Mouse (Mus musculus): ENCODE measurements around the gene Sptan1. TPM values are rescaled to one million over a fixed set of nuclear protein-coding genes. Genes with fewer than 3 reads are reported as not detected.

The Sptan1 gene
- polyA plus RNA-seq, 2 experiments: 14.5 to 21.1 TPM

- no peaks in the 10 kb centered on the region for H3K27me3 ChIP-seq (ENCODE audit: control insufficient read depth, insufficient read depth, low read length)
- ATAC-seq (ENCODE audit: insufficient read depth) (no peak), DNase-seq (ENCODE audit: low read depth in 3 of 3, low spot score in 3 of 3) (no peak)
- no peaks in the 10 kb centered on the region; the same call in 1 of the 2 replicates for H3K36me3 ChIP-seq (replicated peaks; ENCODE audit: control insufficient read depth, insufficient read depth, low read depth)
- H3K4me3 ChIP-seq (ENCODE audit: insufficient read depth in 1 of 2, low read depth in 2 of 2, low read length in 2 of 2): no peak overlapping the region
- H3K4me1 ChIP-seq (replicated peaks; ENCODE audit: control insufficient read depth in 2 of 2, insufficient read depth in 2 of 2, low read length in 1 of 2): no peaks in the 10 kb centered on the region
- no peaks in the 10 kb centered on the region for H3K9me3 ChIP-seq (ENCODE audit: control insufficient read depth, low read length)
- no peak overlapping the region for H3K27ac ChIP-seq
- H3K4me2 ChIP-seq (ENCODE audit: low read depth): no peak overlapping the region
- WGBS (ENCODE audit: insufficient replicate concordance): 62% methylated on average over 1 of the region's 1 CpGs
- TF ChIP-seq CTCF (IDR thresholded peaks at IDR 0.05; ENCODE audit: low read depth) (no peak), EP300 (IDR thresholded peaks at IDR 0.05; ENCODE audit: low read depth) (no peak)
- H3K9ac ChIP-seq (replicated peaks): no peak overlapping the region
Observed at GRCm38 (mm10) chr2:29980661-29981060, 15.3 kb downstream of the Sptan1 start.

- Histone ChIP-seq H3K4me1 (replicated peaks; ENCODE audit: control insufficient read depth in 2 of 2, insufficient read depth in 2 of 2, low read length in 1 of 2) (no peaks in the 10 kb centered on the region), H3K9me3 (ENCODE audit: control insufficient read depth, low read length) (no peaks in the 10 kb centered on the region), H3K27ac (no peak overlapping the region), H3K27me3 (ENCODE audit: control insufficient read depth, insufficient read depth, low read length) (no peaks in the 10 kb centered on the region), H3K36me3 (replicated peaks; ENCODE audit: control insufficient read depth, insufficient read depth, low read depth) (no peaks in the 10 kb centered on the region), H3K9ac (replicated peaks) (no peak overlapping the region), H3K4me3 (ENCODE audit: insufficient read depth in 1 of 2, low read depth in 2 of 2, low read length in 2 of 2) (no peak overlapping the region), H3K4me2 (ENCODE audit: low read depth) (no peak overlapping the region)
- TF ChIP-seq EP300 (IDR thresholded peaks at IDR 0.05; ENCODE audit: low read depth) (no peak), CTCF (IDR thresholded peaks at IDR 0.05; ENCODE audit: low read depth) (no peak)
- WGBS (ENCODE audit: insufficient replicate concordance): 48% methylated on average over 2 of the region's 2 CpGs
- no peak for DNase-seq (ENCODE audit: low read depth in 3 of 3, low spot score in 3 of 3)
- no peak for ATAC-seq (ENCODE audit: insufficient read depth)
Observed at GRCm38 (mm10) chr2:29991962-29992361, 26.6 kb downstream of the Sptan1 start.

GRCm38 (mm10) chr2:30009101-30009500 is 43.7 kb downstream of the Sptan1 start:
- TF ChIP-seq CTCF (IDR thresholded peaks at IDR 0.05; ENCODE audit: low read depth) (no peak), EP300 (IDR thresholded peaks at IDR 0.05; ENCODE audit: low read depth) (no peak)
- WGBS (ENCODE audit: insufficient replicate concordance): 65% methylated on average over 1 of the region's 1 CpGs

GRCm38 (mm10) chr2:30010840-30011281 is 45.5 kb downstream of the Sptan1 start:
- 74% methylated on average over 8 of the region's 8 CpGs for WGBS (ENCODE audit: insufficient replicate concordance)
- ATAC-seq (ENCODE audit: insufficient read depth) (no peak), DNase-seq (ENCODE audit: low read depth in 3 of 3, low spot score in 3 of 3) (no peak)
- Histone ChIP-seq H3K4me3 (ENCODE audit: insufficient read depth in 1 of 2, low read depth in 2 of 2, low read length in 2 of 2) (no peak overlapping the region), H3K9me3 (ENCODE audit: control insufficient read depth, low read length) (no peaks in the 10 kb centered on the region), H3K9ac (replicated peaks) (no peak overlapping the region), H3K36me3 (replicated peaks; ENCODE audit: control insufficient read depth, insufficient read depth, low read depth) (peaks cover 3% of the 10 kb centered on the region; the same call in 1 of the 2 replicates), H3K27me3 (ENCODE audit: control insufficient read depth, insufficient read depth, low read length) (no peaks in the 10 kb centered on the region), H3K4me2 (ENCODE audit: low read depth) (no peak overlapping the region), H3K27ac (no peak overlapping the region), H3K4me1 (replicated peaks; ENCODE audit: control insufficient read depth in 2 of 2, insufficient read depth in 2 of 2, low read length in 1 of 2) (no peaks in the 10 kb centered on the region)
- TF ChIP-seq CTCF (IDR thresholded peaks at IDR 0.05; ENCODE audit: low read depth): no peak
- no peak for TF ChIP-seq EP300 (IDR thresholded peaks at IDR 0.05; ENCODE audit: low read depth)

More at GRCm38 (mm10) chr2:30009101-30009500, 43.7 kb downstream of the Sptan1 start:
- Histone ChIP-seq H3K4me3 (ENCODE audit: insufficient read depth in 1 of 2, low read depth in 2 of 2, low read length in 2 of 2) (no peak overlapping the region), H3K4me1 (replicated peaks; ENCODE audit: control insufficient read depth in 2 of 2, insufficient read depth in 2 of 2, low read length in 1 of 2) (no peaks in the 10 kb centered on the region), H3K27ac (no peak overlapping the region), H3K9ac (replicated peaks) (no peak overlapping the region), H3K4me2 (ENCODE audit: low read depth) (no peak overlapping the region), H3K9me3 (ENCODE audit: control insufficient read depth, low read length) (no peaks in the 10 kb centered on the region), H3K27me3 (ENCODE audit: control insufficient read depth, insufficient read depth, low read length) (no peaks in the 10 kb centered on the region), H3K36me3 (replicated peaks; ENCODE audit: control insufficient read depth, insufficient read depth, low read depth) (peaks cover 3% of the 10 kb centered on the region; the same call in 1 of the 2 replicates)
- ATAC-seq (ENCODE audit: insufficient read depth) (no peak), DNase-seq (ENCODE audit: low read depth in 3 of 3, low spot score in 3 of 3) (no peak)

GRCm38 (mm10) chr2:30014326-30014966 is 49.1 kb downstream of the Sptan1 start:
- TF ChIP-seq EP300 (IDR thresholded peaks at IDR 0.05; ENCODE audit: low read depth): no peak
- TF ChIP-seq CTCF (IDR thresholded peaks at IDR 0.05; ENCODE audit: low read depth): no peak
- no peaks in the 10 kb centered on the region for H3K4me1 ChIP-seq (replicated peaks; ENCODE audit: control insufficient read depth in 2 of 2, insufficient read depth in 2 of 2, low read length in 1 of 2)
- H3K36me3 ChIP-seq (replicated peaks; ENCODE audit: control insufficient read depth, insufficient read depth, low read depth): peaks cover 6% of the 10 kb centered on the region; the same call in 1 of the 2 replicates
- no peak overlapping the region for H3K4me3 ChIP-seq (ENCODE audit: insufficient read depth in 1 of 2, low read depth in 2 of 2, low read length in 2 of 2)
- H3K9ac ChIP-seq (replicated peaks): no peak overlapping the region
- 76% methylated on average over 11 of the region's 11 CpGs for WGBS (ENCODE audit: insufficient replicate concordance)
- DNase-seq (ENCODE audit: low read depth in 3 of 3, low spot score in 3 of 3) (no peak), ATAC-seq (ENCODE audit: insufficient read depth) (no peak)
- no peak overlapping the region for H3K4me2 ChIP-seq (ENCODE audit: low read depth)
- H3K9me3 ChIP-seq (ENCODE audit: control insufficient read depth, low read length): no peaks in the 10 kb centered on the region
- no peaks in the 10 kb centered on the region for H3K27me3 ChIP-seq (ENCODE audit: control insufficient read depth, insufficient read depth, low read length)
- H3K27ac ChIP-seq: no peak overlapping the region
